Comparison of ENCODE assay signal across 8 mouse cellular contexts in the genomic region with DNA sequence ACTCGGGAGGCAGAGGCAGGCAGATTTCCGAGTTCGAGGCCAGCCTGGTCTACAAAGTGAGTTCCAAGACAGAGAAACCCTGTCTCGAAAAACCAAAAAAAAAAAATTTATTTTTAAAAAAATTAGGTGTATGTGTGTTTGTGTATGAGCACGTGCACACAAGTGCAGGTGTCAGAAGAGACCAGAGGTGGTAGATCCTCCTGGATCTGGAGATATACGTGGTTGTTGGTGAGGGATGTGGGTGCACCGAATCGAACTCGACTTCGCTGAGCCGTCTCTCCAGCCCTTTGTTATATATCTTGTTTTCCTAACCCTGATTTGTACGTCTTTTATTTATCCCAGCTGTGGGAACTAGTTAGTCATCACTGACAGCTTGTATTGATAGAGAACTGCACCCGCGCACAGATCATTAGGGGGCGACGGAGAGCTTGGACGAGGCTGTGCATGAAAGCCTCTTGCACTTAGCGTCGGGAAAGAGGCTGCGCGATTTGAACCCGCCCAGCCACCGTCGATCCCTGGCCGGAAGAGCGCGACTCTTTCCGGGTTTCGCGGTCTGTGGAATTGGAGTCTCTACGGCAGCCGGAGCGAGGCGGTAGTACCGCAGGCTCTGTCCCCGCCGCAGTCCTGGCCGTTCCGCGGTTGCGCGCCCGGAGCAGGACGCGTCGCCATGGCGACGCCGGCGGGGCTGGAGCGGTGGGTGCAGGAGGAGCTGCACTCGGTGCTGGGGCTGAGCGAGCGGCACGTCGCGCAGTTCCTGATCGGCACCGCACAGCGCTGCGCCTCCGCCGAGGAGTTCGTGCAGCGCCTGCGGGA. TPM values are rescaled to one million over a fixed set of nuclear protein-coding genes. Genes with fewer than 3 reads are reported as not detected.
DNase-seq lines count a peak whose midpoint lies in the region; ATAC-seq and TF ChIP-seq lines count a peak whose summit lies in the region.

Dhx16 (plus strand) TSS at position 575 of the 813 bp plus-strand sequence.

- peak; percentile 95 to 98 for DNase-seq in heart, postnatal 10 days
- DNase-seq in layer of hippocampus, adult 11-12 months (ENCODE audit: low spot score), result peak; percentile 96
- DNase-seq in lung, adult 18-20 months, result peak; percentile 95 to 96
- DNase-seq in testis, postnatal 14 days (ENCODE audit: low spot score), result peak; percentile 91

- H3K4me2 ChIP-seq in forebrain, embryonic 13.5 days, result peak within 1 kb of the TSS; percentile 88
- peak within 1 kb of the TSS; percentile 80 for H3K4me2 ChIP-seq in neural tube, embryonic 15.5 days

- H3K36me3 ChIP-seq in ES-Bruce4 (ENCODE audit: control insufficient read depth, insufficient read depth, low read length, poor library complexity, severe bottlenecking), result peaks cover 11% of the 10 kb centered on the region
- H3K36me3 ChIP-seq in forebrain, embryonic 13.5 days (ENCODE audit: poor library complexity, severe bottlenecking), result peaks cover 56% of the 10 kb centered on the region
- H3K36me3 ChIP-seq in neural tube, embryonic 15.5 days, result peaks cover 52% of the 10 kb centered on the region

- intact Hi-C loops in heart, postnatal 10 days (cut with DNase I), result loop anchor here (2.0 kb wide), 1 partner anchor 17 kb away; the partner anchor contains the start of gene 2310061I04Rik

- no peak within 1 kb of the TSS for H3K27ac ChIP-seq in ES-Bruce4 (ENCODE audit: insufficient read depth, low read length)
- H3K27ac ChIP-seq in forebrain, embryonic 13.5 days, result peak within 1 kb of the TSS; percentile 75
- H3K27ac ChIP-seq in neural tube, embryonic 15.5 days (replicated peaks), result peak within 1 kb of the TSS; percentile 79

- peak within 1 kb of the TSS; percentile 77 for H3K9ac ChIP-seq in ES-Bruce4 (ENCODE audit: low read depth, poor library complexity, severe bottlenecking)
- H3K9ac ChIP-seq in forebrain, embryonic 13.5 days, result peak within 1 kb of the TSS; percentile 83
- H3K9ac ChIP-seq in neural tube, embryonic 15.5 days (replicated peaks), result peak within 1 kb of the TSS; percentile 89

- peak; percentile 88 for ATAC-seq in cerebellum, adult (ENCODE audit: insufficient number of reproducible peaks, low FRiP score, low TSS enrichment)
- ATAC-seq in forebrain, embryonic 13.5 days, result peak; percentile 94
- ATAC-seq in neural tube, embryonic 15.5 days (ENCODE audit: low FRiP score), result peak; percentile 91

- 5% methylated on average over 66 of the region's 66 CpGs for WGBS in forebrain, embryonic 13.5 days
- WGBS in neural tube, embryonic 15.5 days, result 6% methylated on average over 66 of the region's 66 CpGs

- no peaks in the 10 kb centered on the region for H3K27me3 ChIP-seq in ES-Bruce4 (ENCODE audit: control insufficient read depth, insufficient read depth, low read length, poor library complexity, severe bottlenecking)
- no peaks in the 10 kb centered on the region for H3K27me3 ChIP-seq in forebrain, embryonic 13.5 days
- H3K27me3 ChIP-seq in neural tube, embryonic 15.5 days (replicated peaks), result no peaks in the 10 kb centered on the region

- peak within 1 kb of the TSS; percentile 78 for H3K4me3 ChIP-seq in ES-Bruce4 (ENCODE audit: low read depth, low read length)
- peak within 1 kb of the TSS; percentile 99 for H3K4me3 ChIP-seq in forebrain, embryonic 13.5 days
- H3K4me3 ChIP-seq in neural tube, embryonic 15.5 days (replicated peaks), result peak within 1 kb of the TSS; percentile 95

- TF ChIP-seq POLR2A in ES-Bruce4 (IDR thresholded peaks at IDR 0.05; ENCODE audit: insufficient read depth, low read length), result no peak

- TF ChIP-seq EP300 in ES-Bruce4 (IDR thresholded peaks at IDR 0.05; ENCODE audit: insufficient read depth, low read depth, low read length), result 0 out of 2 replicates have a peak, but pooled peaks have one; percentile 62

- peak; percentile 78 for TF ChIP-seq CTCF in ES-Bruce4 (IDR thresholded peaks at IDR 0.05; ENCODE audit: low read depth, low read length)

- no peaks in the 10 kb centered on the region for H3K9me3 ChIP-seq in ES-Bruce4 (replicated peaks; ENCODE audit: control insufficient read depth, insufficient read depth, low read length, poor library complexity, severe bottlenecking)
- no peaks in the 10 kb centered on the region for H3K9me3 ChIP-seq in forebrain, embryonic 13.5 days (replicated peaks)
- H3K9me3 ChIP-seq in neural tube, embryonic 15.5 days (replicated peaks), result no peaks in the 10 kb centered on the region

- peaks cover 2% of the 10 kb centered on the region for H3K4me1 ChIP-seq in ES-Bruce4 (ENCODE audit: control insufficient read depth, insufficient read depth, low read length)
- H3K4me1 ChIP-seq in forebrain, embryonic 13.5 days, result peaks cover 15% of the 10 kb centered on the region
- H3K4me1 ChIP-seq in neural tube, embryonic 15.5 days, result peaks cover 19% of the 10 kb centered on the region

RNA-seq across cellular contexts. Expression of gene Dhx16, which starts in this region (rescaled TPM):
- 533 and 573 TPM in 2 replicates for polyA plus RNA-seq in ES-Bruce4 (2011; ENCODE audit: insufficient read depth, insufficient read length, low read depth, missing spikeins)
- polyA plus RNA-seq in forebrain, embryonic 13.5 days (2015; fragmentation: Nextera tagmentation; extraction: Ambion mirVana), result 38.6 and 39.9 TPM in 2 replicates
- 10 to 100 TPM; 24.7 to 29.2 TPM for total RNA-seq in heart, postnatal 10 days (2021)
- polyA plus RNA-seq in neural tube, embryonic 15.5 days (2015; fragmentation: Nextera tagmentation; extraction: Ambion mirVana), result 26.8 and 30.5 TPM in 2 replicates

Comparison
In these comparisons a context has a peak if more than half of its experiments do, and no peak if none do; other contexts are left out.
1. RNA of gene Dhx16 (polyA plus RNA-seq): 533 to 573 TPM in ES-Bruce4; 38.6 to 39.9 TPM in forebrain, embryonic 13.5 days and 26.8 to 30.5 TPM in neural tube, embryonic 15.5 days; every median in the first group is over 10 times any median in the second.
2. Peak in every context shown above with its lines, with median percentiles within 50 percentile points of each other: H3K4me3 ChIP-seq, H3K9ac ChIP-seq, ATAC-seq and DNase-seq.